Mouse (Mus musculus): ENCODE data around the gene Gm4297.
"Not testable (repeated sequence)": the region's sequence is repeated elsewhere in the genome, so short reads cannot be mapped to it uniquely, and the experiment has no call there.

Gm4297 gene

DNA sequence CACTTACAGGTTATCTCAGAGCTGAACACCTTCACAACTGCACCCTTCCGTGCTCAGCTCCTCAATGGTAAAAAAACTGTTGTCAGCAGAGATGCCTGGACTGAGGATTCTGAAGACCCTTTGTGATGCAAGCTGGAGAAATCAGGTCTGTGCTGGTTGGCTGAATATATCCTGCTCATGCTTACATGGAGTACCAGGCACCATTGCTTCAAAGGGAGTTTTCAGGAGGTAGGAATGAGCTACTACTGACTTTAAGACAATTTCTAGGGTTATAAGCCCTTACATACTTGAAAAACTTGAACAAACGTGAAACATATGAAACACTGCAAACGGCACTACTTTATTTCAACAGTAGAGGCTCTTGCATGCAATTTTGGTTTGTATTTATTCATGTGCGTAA lies at the start of gene Gm4297:
Gm4297 (minus strand) TSS at position 101 of the 400 bp plus-strand sequence.
- DNase-seq (ENCODE audit: low read depth in 2 of 2, low spot score in 2 of 2), result not testable (repeated sequence)

Data from CD8-positive naive resting alpha-beta T cell, adult 2 months (primary cell).